Mouse (Mus musculus): ENCODE measurements at regions not wholly inside any gene's neighbourhood (a gene's known extent, or its start where the extent isn't known, plus 50 kb on each side); places are given as distances from the start of the nearest gene placed in this dataset.

DNA sequence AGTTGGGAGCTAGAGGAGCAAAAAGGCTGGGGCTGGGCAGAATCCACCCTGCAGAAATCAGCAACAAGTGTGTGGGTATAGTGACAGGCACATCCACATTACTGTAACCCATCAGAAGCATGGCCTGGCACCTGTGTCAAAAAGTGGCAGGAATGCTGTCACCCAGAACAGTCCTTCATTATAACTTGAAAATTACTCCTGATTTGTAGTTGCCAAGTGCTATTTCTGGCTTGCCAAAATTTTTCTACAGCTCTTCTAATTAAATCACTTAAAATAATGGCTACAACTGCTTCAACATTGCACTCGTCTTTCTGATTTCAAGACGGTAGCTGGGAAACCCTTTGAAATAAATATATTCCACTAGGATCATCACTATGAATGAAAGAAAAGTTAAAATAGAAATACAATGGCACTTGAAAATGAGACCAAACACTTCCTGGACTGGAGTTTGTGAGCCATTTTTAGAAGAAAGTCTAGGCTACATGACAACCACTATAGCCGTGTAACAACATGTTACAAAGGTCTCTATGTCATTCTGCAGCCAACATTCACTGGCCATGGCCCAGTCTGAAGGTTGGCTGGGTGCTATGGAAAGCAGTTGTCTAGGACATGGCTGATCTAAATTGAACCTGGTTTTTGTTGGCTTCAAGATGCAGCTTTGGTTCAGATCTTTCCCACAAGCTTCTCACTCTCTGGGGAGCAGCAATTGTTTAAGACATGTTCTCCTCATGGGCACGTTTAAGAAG, 190.6 kb upstream of the Tapt1 start:
- no peak for DNase-seq

- no peak for DNase-seq
Observed at GRCm38 (mm10) chr5:44414441-44414840, 188.0 kb upstream of the Tapt1 start.

DNA sequence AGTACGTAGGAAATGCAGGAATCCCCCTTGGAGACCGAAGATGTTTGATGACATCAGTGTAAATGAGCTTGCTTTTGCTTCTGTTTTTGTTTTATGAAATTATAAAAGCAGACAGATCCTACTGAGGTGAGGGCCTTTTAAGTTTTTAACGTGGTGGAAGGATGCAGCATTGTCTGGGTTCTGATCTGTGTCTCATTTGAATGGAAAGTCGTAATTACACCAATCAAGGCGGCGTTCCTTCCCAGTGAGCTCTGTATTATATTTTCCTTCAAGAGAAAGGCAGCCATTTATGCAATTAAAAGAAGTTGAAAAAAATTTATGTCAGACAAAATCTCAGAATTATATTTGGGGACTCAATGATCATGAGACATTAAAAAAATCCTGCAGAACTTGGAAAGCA, 176.9 kb upstream of the Tapt1 start:
- no peak for DNase-seq

- DNase-seq: no peak
Observed at GRCm38 (mm10) chr5:44400573-44401332, 174.3 kb upstream of the Tapt1 start.

GRCm38 (mm10) chr5:44387237-44387810, 160.9 kb upstream of the Tapt1 start:
- no peak for DNase-seq

DNA sequence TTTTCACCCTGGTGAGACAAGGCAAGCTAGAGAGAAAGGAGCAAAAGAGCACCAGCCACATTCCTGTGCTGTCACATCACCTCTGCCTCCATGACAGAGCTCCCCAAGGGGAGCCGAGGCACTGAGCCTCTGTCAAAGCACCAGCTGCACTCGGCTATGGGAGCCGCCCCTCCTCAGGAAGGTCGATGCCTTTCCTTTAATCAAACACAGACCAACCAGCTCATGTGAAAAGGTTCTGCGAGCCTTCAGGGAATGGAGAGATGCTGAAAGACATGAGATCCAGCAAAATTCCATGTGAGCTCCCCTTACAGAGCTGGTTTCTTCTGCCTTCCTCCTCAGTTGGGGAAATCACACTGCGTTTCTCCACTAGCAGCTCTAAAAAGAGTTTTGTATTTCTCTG, 159.8 kb upstream of the Tapt1 start:
- DNase-seq: no peak

DNA sequence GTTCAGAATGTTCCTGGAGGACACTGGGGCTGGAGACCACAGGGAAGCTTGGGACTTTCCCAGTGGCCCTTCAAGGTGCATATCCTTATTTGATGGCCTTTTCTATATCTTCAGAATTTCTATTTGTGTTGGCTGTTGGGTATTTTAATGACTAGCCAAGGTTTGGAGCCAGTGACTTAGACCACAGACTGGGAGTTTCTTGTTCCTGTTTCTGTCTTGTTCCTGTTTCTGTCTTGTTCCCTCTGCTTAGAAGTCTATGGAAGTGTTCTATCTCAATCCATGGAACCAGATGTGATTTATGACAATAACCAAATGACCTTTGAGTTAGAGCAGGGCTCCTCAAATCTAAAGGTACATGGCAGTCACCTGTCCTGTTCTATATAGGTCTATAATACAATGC, 156.6 kb upstream of the Tapt1 start:
- no peak for DNase-seq

GRCm38 (mm10) chr5:44370006-44370405, 143.6 kb upstream of the Tapt1 start:
- DNase-seq: no peak

DNA sequence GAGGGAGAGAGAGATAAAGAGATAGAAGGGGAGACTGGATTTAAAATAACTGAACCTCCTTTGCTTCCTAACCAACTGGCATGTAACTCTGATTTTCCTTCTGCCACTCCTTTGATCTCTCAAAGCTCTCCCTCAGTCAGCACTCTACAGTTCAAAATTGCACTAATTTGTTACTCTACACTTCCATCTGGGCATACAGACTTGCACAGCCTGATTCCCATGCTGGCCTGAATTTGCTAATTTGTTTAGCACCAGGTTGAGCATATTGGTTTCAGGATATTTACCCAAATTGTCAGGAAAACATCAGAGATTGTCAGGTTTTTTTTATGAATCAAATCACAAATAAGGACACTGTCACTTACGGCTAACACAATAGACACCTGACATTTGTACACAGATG, 125.9 kb upstream of the Tapt1 start:
- DNase-seq: no peak

GRCm38 (mm10) chr5:44341457-44342014, 115.1 kb upstream of the Tapt1 start:
- no peak for DNase-seq

GRCm38 (mm10) chr5:44338662-44339061, 112.2 kb upstream of the Tapt1 start:
- DNase-seq: no peak

DNA sequence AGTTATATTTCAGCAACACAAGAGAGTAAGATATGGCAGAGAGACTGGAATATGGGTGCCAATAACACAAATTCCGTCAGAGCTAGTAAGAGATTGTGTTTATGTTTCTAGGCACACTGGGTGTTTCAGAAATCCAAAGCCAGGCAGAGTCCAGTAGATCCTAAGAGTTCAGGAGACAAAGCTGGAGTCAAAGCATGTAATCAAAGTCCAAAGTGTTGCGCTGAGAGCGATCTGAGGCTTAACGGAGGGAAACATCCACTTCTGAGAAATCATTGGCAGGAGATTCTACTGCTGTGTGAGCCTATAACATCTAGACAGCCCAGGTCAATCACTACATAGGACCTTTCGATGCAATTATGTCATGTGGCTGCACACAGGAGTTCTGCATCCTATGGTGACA, 109.3 kb upstream of the Tapt1 start:
- no peak for DNase-seq

DNA sequence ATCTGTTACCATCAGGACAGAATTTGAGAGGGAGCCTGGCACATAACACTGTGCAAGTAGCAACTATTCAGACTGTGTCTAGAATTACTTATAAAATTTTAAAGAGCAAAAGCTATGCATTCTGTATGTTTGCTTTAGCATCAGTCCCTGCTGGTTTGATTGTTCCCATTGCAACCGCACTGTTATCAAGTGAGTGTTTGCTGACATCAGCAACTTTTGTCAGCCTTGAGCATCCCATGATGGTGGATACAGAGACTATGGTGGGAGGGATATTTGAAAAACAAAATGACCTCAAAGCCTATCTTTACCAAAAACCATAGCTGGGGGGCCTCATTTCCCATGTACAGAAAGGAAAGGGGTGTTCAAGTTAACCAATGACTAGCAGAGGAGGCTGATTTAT, 93.2 kb upstream of the Tapt1 start:
- no peak for DNase-seq

DNA sequence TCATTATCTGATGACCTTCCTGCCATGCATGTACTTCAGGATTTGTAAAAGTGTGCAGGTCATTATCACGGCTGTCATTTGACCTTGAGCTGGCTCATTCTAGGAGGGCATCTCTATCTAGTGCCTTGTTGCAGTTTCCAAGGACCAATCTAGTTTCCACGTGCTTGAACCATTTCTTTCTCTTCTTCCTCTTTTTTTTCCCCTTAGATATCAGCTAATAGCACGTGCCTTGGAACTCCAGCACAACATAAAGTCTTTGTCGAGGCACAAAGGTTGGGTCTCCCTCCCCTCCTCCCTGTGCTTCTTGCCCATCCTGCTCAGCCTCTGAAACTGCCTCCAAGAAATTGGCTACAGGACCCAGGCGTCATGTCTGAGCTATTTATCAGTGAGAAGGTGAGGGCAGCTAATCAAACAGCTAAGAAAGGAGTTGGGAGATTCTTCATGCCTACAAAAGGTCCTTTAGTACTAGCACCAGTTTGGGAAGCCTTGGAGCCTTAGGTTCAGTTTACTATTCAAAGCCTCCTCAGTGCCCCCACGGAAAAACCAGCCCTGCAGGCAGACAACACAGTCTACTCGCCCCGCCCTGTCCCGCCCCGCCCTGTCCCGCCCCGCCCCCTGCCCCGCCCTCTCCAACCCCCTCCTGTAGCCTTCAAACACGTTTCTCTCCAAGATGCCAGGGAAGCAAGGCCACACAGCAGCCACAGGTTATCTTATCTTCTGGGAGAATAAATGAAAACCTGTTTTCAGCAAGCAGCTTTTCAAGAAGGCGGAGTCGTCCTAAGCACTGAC, 80.5 kb upstream of the Tapt1 start:
- DNase-seq: no peak

- DNase-seq: peak; percentile 11
Observed at GRCm38 (mm10) chr5:44303886-44304855, 77.7 kb upstream of the Tapt1 start.

- DNase-seq: peak; percentile 41
Observed at GRCm38 (mm10) chr5:44284384-44284783, 58.0 kb upstream of the Tapt1 start.

Measured in adrenal gland, adult 8-10 months (tissue).